Mouse (Mus musculus): ENCODE measurements around the gene Jdp2. TPM values are rescaled to one million over a fixed set of nuclear protein-coding genes. Genes with fewer than 3 reads are reported as not detected.

Jdp2 gene
- polyA plus RNA-seq, 1 experiment from 2014 or later: 0.49 TPM

DNA sequence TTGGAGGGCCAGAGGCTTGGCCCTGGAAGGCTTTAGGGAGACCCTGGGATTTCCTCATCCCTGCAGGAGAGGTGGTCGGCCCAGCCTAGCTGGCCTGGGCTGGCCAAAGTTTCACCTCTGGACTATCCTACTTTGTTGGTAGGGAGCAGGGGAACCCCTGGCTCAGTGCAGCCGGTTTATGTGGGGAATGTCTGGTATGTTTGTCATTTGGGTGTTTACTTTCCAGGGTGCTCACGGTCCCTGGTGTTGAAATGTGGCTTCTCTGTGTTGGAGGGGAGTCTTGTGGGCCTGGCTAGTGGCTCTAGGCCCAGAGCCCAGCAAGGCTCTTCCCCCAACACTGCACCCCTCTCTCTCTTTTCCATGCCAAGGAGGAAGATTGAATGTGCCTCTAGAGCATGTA, 24.9 kb downstream of the Jdp2 start:
- no peak overlapping the region; the same call in 1 of the 2 replicates for H3K9ac ChIP-seq (ENCODE audit: low read length)
- no peak overlapping the region for H3K4me3 ChIP-seq (ENCODE audit: low read length)
- 0 out of 2 replicates have a peak, but pooled peaks cover 3% of the 10 kb centered on the region for H3K27me3 ChIP-seq (ENCODE audit: control insufficient read depth, insufficient read depth, low read depth, low read length)
- WGBS: 12% methylated on average over 3 of the region's 3 CpGs
- H3K9me3 ChIP-seq (ENCODE audit: control insufficient read depth, low read length): no peaks in the 10 kb centered on the region
- H3K36me3 ChIP-seq (ENCODE audit: control insufficient read depth, insufficient read depth, low read length): peaks cover 7% of the 10 kb centered on the region; the same call in 1 of the 2 replicates
- ATAC-seq (ENCODE audit: low read depth): peak; percentile 78
- H3K27ac ChIP-seq (ENCODE audit: low read length): peak overlapping the region; percentile 89
- peaks cover 21% of the 10 kb centered on the region for H3K4me1 ChIP-seq (replicated peaks; ENCODE audit: control insufficient read depth, insufficient read depth, low read length)
- no peak overlapping the region for H3K4me2 ChIP-seq (ENCODE audit: low read depth, low read length)

DNA sequence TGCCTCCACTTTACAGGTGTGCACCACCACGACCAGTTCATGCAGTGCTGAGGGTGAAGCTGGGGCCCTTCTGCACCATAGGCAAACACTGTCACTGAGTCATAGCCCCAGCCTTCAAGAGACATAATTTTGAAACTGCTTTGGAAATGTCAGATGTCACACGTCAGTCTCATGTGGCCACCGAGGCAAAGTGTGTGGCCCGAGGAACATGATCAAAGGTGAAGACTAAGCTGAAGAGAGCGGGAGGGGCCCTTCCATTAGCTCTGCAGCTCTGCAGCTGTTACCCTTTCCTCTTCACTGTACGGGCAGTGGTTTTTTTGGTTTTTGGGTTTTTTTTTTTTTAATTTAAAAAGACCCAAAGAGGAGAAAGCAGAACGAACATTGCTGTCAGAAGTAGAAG, 25.8 kb downstream of the Jdp2 start:
- H3K4me2 ChIP-seq (ENCODE audit: low read depth, low read length): no peak overlapping the region
- no peaks in the 10 kb centered on the region for H3K9me3 ChIP-seq (ENCODE audit: control insufficient read depth, low read length)
- peaks cover 23% of the 10 kb centered on the region for H3K4me1 ChIP-seq (replicated peaks; ENCODE audit: control insufficient read depth, insufficient read depth, low read length)
- H3K9ac ChIP-seq (ENCODE audit: low read length): no peak overlapping the region
- H3K4me3 ChIP-seq (ENCODE audit: low read length): no peak overlapping the region
- 0 out of 2 replicates have a peak, but pooled peaks cover 3% of the 10 kb centered on the region for H3K27me3 ChIP-seq (ENCODE audit: control insufficient read depth, insufficient read depth, low read depth, low read length)
- peaks cover 7% of the 10 kb centered on the region; the same call in 1 of the 2 replicates for H3K36me3 ChIP-seq (ENCODE audit: control insufficient read depth, insufficient read depth, low read length)
- ATAC-seq (ENCODE audit: low read depth): no peak
- peak overlapping the region; percentile 89 for H3K27ac ChIP-seq (ENCODE audit: low read length)
- 54% methylated on average over 7 of the region's 7 CpGs for WGBS

DNA sequence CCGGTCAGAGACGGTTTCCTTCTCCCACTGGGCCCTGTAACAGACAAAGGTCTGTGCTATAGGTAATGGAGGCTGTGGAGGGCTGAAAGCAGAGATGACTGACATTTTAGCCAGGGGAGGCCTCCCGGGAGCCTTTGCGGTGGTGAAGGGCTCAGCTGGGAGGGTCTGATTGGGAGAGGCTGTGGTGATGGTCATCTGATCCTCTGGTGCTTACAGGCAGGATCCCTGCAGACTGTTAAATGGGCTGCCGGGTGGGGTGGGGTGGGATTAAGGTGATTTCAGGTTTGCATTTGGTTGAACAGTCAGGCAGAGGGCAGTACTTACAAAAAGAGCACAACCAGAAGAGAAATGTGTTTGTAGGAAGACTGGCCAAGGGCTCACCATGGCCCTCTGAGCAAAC, 27.0 kb downstream of the Jdp2 start:
- no peaks in the 10 kb centered on the region for H3K9me3 ChIP-seq (ENCODE audit: control insufficient read depth, low read length)
- H3K36me3 ChIP-seq (ENCODE audit: control insufficient read depth, insufficient read depth, low read length): peaks cover 3% of the 10 kb centered on the region; the same call in 1 of the 2 replicates
- WGBS: 75% methylated on average over 5 of the region's 5 CpGs
- no peak overlapping the region for H3K4me3 ChIP-seq (ENCODE audit: low read length)
- 0 out of 2 replicates have a peak overlapping the region, but pooled peaks have one; percentile 1 for H3K9ac ChIP-seq (ENCODE audit: low read length)
- H3K4me1 ChIP-seq (replicated peaks; ENCODE audit: control insufficient read depth, insufficient read depth, low read length): peaks cover 34% of the 10 kb centered on the region
- no peak for ATAC-seq (ENCODE audit: low read depth)
- no peak overlapping the region for H3K4me2 ChIP-seq (ENCODE audit: low read depth, low read length)
- no peak overlapping the region for H3K27ac ChIP-seq (ENCODE audit: low read length)
- 0 out of 2 replicates have a peak, but pooled peaks cover 3% of the 10 kb centered on the region for H3K27me3 ChIP-seq (ENCODE audit: control insufficient read depth, insufficient read depth, low read depth, low read length)

DNA sequence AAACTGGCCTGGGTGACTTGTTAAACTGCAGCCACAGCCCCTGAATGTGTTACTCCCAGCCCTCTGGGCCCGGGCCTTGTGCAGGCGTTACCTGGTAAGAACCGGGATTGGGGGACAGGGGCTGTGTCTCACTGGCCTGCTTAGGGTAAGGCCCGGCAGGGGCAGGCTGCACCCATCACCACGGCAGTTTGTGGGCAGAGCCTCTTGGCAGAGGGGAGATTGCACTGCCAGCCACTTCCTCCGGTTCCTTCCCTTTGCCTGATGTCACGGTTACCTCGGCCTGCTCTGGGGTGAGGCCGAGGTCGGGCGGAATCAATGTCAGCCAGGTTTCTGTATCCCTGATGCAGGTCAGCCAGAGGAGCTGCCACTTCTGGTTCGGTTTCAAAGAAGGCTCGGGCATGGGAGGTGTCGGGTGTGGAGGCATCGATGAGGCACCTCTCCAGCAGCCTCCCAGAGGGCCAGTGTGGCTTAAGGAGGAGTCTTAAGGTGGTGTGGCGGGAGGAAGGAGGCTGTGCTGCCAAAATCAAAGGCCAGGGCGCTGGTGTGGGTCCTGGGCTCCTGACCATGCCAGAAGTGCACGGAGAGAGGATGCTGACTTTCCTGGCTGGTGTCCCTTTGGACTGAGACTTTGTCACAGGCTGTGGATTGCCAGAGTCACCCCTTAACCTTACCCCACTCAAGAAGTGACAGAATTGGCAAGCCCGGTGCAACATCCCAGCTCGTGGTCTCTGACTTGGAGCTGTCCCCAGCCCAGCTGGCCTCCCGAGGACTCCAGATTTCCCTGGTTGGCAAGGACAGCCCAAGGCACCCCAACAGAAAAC, 31.0 kb downstream of the Jdp2 start:
- Histone ChIP-seq H3K36me3 (ENCODE audit: control insufficient read depth, insufficient read depth, low read length) (peaks cover 15% of the 10 kb centered on the region), H3K9me3 (ENCODE audit: control insufficient read depth, low read length) (no peaks in the 10 kb centered on the region), H3K4me2 (ENCODE audit: low read depth, low read length) (no peak overlapping the region), H3K4me3 (ENCODE audit: low read length) (no peak overlapping the region), H3K9ac (ENCODE audit: low read length) (no peak overlapping the region), H3K27me3 (ENCODE audit: control insufficient read depth, insufficient read depth, low read depth, low read length) (peaks cover 5% of the 10 kb centered on the region; the same call in 1 of the 2 replicates), H3K27ac (ENCODE audit: low read length) (no peak overlapping the region), H3K4me1 (replicated peaks; ENCODE audit: control insufficient read depth, insufficient read depth, low read length) (peaks cover 22% of the 10 kb centered on the region)
- peak; percentile 88 for ATAC-seq (ENCODE audit: low read depth)
- 35% methylated on average over 21 of the region's 21 CpGs for WGBS

- Histone ChIP-seq H3K36me3 (ENCODE audit: control insufficient read depth, insufficient read depth, low read length) (peaks cover 15% of the 10 kb centered on the region), H3K9me3 (ENCODE audit: control insufficient read depth, low read length) (no peaks in the 10 kb centered on the region), H3K4me3 (ENCODE audit: low read length) (no peak overlapping the region), H3K9ac (ENCODE audit: low read length) (no peak overlapping the region), H3K27ac (ENCODE audit: low read length) (no peak overlapping the region), H3K4me1 (replicated peaks; ENCODE audit: control insufficient read depth, insufficient read depth, low read length) (peaks cover 16% of the 10 kb centered on the region), H3K4me2 (ENCODE audit: low read depth, low read length) (no peak overlapping the region), H3K27me3 (ENCODE audit: control insufficient read depth, insufficient read depth, low read depth, low read length) (peaks cover 5% of the 10 kb centered on the region; the same call in 1 of the 2 replicates)
- 72% methylated on average over 4 of the region's 4 CpGs for WGBS
- no peak for ATAC-seq (ENCODE audit: low read depth)
Observed at GRCm38 (mm10) chr12:85631196-85631595, 32.4 kb downstream of the Jdp2 start.

DNA sequence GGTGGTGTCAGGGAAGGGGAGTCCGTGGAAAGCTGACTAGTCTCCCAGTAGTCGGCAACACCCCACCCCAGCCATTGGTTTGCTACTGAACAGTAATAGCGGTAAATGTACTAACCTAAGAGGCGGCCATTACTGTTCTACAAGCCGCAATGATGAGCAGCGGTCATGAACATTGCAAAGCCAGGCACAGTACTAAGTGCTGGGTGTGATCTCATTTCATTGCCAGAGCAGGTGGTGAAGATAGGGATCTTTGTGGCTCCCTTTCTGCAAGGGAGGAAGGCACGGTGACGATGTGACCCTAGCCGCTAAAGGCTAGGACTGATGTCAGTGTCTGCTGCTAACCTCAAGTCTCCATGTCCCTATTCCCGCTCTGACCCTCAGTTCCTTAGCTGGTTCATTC, 33.5 kb downstream of the Jdp2 start:
- Histone ChIP-seq H3K9me3 (ENCODE audit: control insufficient read depth, low read length) (no peaks in the 10 kb centered on the region), H3K27me3 (ENCODE audit: control insufficient read depth, insufficient read depth, low read depth, low read length) (peaks cover 5% of the 10 kb centered on the region; the same call in 1 of the 2 replicates), H3K36me3 (ENCODE audit: control insufficient read depth, insufficient read depth, low read length) (peaks cover 15% of the 10 kb centered on the region), H3K27ac (ENCODE audit: low read length) (no peak overlapping the region), H3K4me3 (ENCODE audit: low read length) (no peak overlapping the region), H3K4me1 (replicated peaks; ENCODE audit: control insufficient read depth, insufficient read depth, low read length) (peaks cover 16% of the 10 kb centered on the region), H3K9ac (ENCODE audit: low read length) (no peak overlapping the region), H3K4me2 (ENCODE audit: low read depth, low read length) (no peak overlapping the region)
- WGBS: 91% methylated on average over 10 of the region's 10 CpGs
- ATAC-seq (ENCODE audit: low read depth): no peak

DNA sequence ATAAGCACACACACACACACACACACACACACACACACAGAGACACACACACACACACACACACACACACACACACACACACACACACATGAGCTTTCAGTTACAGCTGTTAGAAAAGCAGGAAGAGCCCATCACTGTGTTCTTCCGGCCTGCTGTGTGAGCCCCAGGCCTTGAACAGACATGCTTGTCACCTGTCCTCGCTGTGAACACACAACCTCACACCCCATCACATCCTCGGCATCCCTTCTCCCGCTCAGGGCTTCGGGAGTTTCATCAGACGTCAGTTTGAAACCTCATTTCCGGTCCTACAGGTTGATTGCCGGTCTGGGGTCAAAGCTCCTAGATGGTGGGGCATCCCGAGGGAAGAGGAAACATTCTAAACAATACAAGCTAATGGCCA, 39.1 kb downstream of the Jdp2 start:
- peaks cover 3% of the 10 kb centered on the region; the same call in 1 of the 2 replicates for H3K27me3 ChIP-seq (ENCODE audit: control insufficient read depth, insufficient read depth, low read depth, low read length)
- no peaks in the 10 kb centered on the region for H3K9me3 ChIP-seq (ENCODE audit: control insufficient read depth, low read length)
- H3K4me2 ChIP-seq (ENCODE audit: low read depth, low read length): no peak overlapping the region
- WGBS: 56% methylated on average over 9 of the region's 9 CpGs
- peaks cover 42% of the 10 kb centered on the region for H3K4me1 ChIP-seq (replicated peaks; ENCODE audit: control insufficient read depth, insufficient read depth, low read length)
- H3K9ac ChIP-seq (ENCODE audit: low read length): no peak overlapping the region
- ATAC-seq (ENCODE audit: low read depth): no peak
- peak overlapping the region; percentile 85; the same call in 1 of the 2 replicates for H3K27ac ChIP-seq (ENCODE audit: low read length)
- H3K36me3 ChIP-seq (ENCODE audit: control insufficient read depth, insufficient read depth, low read length): peaks cover 10% of the 10 kb centered on the region
- H3K4me3 ChIP-seq (ENCODE audit: low read length): no peak overlapping the region

GRCm38 (mm10) chr12:85638541-85639325, 39.9 kb downstream of the Jdp2 start:
- 55% methylated on average over 20 of the region's 20 CpGs for WGBS

More at GRCm38 (mm10) chr12:85638541-85639325, 39.9 kb downstream of the Jdp2 start:
- H3K9me3 ChIP-seq (ENCODE audit: control insufficient read depth, low read length): no peaks in the 10 kb centered on the region
- peak overlapping the region; percentile 85 for H3K27ac ChIP-seq (ENCODE audit: low read length)
- ATAC-seq (ENCODE audit: low read depth): no peak; the same call in none of the 2 replicates
- H3K4me3 ChIP-seq (ENCODE audit: low read length): no peak overlapping the region
- H3K36me3 ChIP-seq (ENCODE audit: control insufficient read depth, insufficient read depth, low read length): peaks cover 8% of the 10 kb centered on the region
- peak overlapping the region; percentile 36; the same call in 1 of the 2 replicates for H3K9ac ChIP-seq (ENCODE audit: low read length)
- H3K4me2 ChIP-seq (ENCODE audit: low read depth, low read length): no peak overlapping the region; the same call in 1 of the 2 replicates
- peaks cover 42% of the 10 kb centered on the region for H3K4me1 ChIP-seq (replicated peaks; ENCODE audit: control insufficient read depth, insufficient read depth, low read length)
- peaks cover 2% of the 10 kb centered on the region; the same call in 1 of the 2 replicates for H3K27me3 ChIP-seq (ENCODE audit: control insufficient read depth, insufficient read depth, low read depth, low read length)

Data from lung, embryonic 16.5 days (tissue).